Mouse (Mus musculus) kidney, adult 2 months (tissue): ENCODE data around the gene Tmem115.

Experiments used
- CTCF ChIP-seq: fragments of 200-500 bp; conservative IDR thresholded peaks from 2 replicates; pipeline ENCODE4 v1.5.1; 2011; ENCODE audit warnings: low read depth, mild to moderate bottlenecking, control low read depth, low read length, moderate library complexity, mixed read lengths; ENCODE audit not compliant: insufficient read depth, insufficient read length
- POLR2A ChIP-seq: fragments of 200-500 bp; IDR thresholded peaks from one replicate; pipeline ENCODE4 v1.6.1; 2011; ENCODE audit warnings: low read depth, low read length, control low read depth

GRCm38 (mm10) chr9:107576357-107577107 lies 42.8 kb downstream of the Tmem115 start, which contains the start of gene Hyal1:
- no peak for TF ChIP-seq CTCF
- no peak for TF ChIP-seq POLR2A
